In the genomic region with DNA sequence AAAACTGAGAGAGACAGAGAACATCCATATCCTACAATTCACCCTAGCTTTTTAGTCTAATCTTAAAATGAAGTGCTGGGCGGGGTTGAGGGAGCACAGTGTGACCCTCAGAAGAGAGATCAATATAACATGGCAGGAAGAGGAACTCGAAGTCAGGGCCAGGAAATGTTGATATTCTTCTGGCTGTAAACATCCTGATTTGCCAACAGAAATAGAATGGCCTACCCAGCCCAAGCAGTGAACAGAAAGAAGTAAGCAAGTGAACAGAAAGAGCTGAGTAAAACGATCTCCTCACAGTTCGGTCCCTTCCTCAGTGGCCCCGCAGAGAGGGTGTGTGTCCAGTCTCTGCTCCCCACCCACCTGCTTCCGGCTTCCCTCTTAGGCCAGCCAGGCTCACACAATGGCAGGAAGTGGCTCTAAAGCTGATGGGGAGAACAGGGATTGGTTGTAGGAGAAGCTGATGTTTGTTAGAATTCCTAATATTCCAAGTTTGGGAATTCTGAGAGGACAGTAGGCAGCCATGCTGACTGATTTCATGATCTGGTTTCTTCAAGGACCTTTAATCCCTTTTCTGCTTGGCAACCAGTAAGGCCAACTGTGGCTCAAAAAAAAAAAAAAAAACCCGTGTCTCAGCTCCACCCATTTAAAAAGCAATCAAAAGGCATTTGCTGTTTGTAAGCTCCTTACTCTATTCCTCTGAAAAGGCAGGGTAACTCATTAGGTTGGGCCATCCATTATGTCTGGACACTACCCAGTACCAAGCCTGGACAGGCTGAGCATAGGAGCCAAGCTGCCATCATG, we compare ENCODE assay signal across 8 mouse cellular contexts.
DNase-seq lines count a peak whose midpoint lies in the region; ATAC-seq and TF ChIP-seq lines count a peak whose summit lies in the region.

No protein-coding gene starts in this region.

- H3K27ac ChIP-seq in gastrocnemius, adult 2 months, result peak overlapping the region; percentile 84
- H3K27ac ChIP-seq in hindbrain, embryonic 14.5 days, result 0 out of 2 replicates have a peak overlapping the region, but pooled peaks have one; percentile 20
- peak overlapping the region; percentile 53; the same call in 1 of the 2 replicates for H3K27ac ChIP-seq in liver, embryonic 11.5 days (ENCODE audit: low read depth, low read length)

- 73% methylated on average over 7 of the region's 7 CpGs for WGBS in hindbrain, embryonic 14.5 days
- WGBS in liver, embryonic 11.5 days, result 34% methylated on average over 7 of the region's 7 CpGs

- DNase-seq in gastrocnemius, adult 2 months, result peak; percentile 65
- DNase-seq in gastrocnemius, postnatal 4 days (ENCODE audit: low spot score in 2 of 2), result no peak
- no peak for DNase-seq in hindbrain, embryonic 14.5 days (ENCODE audit: low spot score)
- no peak for DNase-seq in liver, embryonic 11.5 days (ENCODE audit: low spot score)
- DNase-seq in skeletal muscle tissue, adult 2 months (ENCODE audit: low read depth, low spot score), result peak; percentile 56
- no peak for DNase-seq in urinary bladder, postnatal 25 days (ENCODE audit: low spot score)

- H3K9me3 ChIP-seq in hindbrain, embryonic 14.5 days (ENCODE audit: control insufficient read depth, low read length), result no peaks in the 10 kb centered on the region
- no peaks in the 10 kb centered on the region for H3K9me3 ChIP-seq in liver, embryonic 11.5 days (ENCODE audit: control insufficient read depth, low read length)

- H3K9ac ChIP-seq in hindbrain, embryonic 14.5 days, result no peak overlapping the region
- H3K9ac ChIP-seq in liver, embryonic 11.5 days (ENCODE audit: low read depth, low read length), result peak overlapping the region; percentile 22

- intact Hi-C loops in gastrocnemius, adult 2 months (cut with DNase I), result loop anchor here (2.0 to 5.0 kb wide), 2 partner anchors 43 to 104 kb away; no protein-coding TSS in a partner anchor

- no peak overlapping the region for H3K4me2 ChIP-seq in hindbrain, embryonic 14.5 days (replicated peaks)
- H3K4me2 ChIP-seq in liver, embryonic 11.5 days, result peak overlapping the region; percentile 5

- TF ChIP-seq CTCF in gastrocnemius, adult 2 months (IDR thresholded peaks at IDR 0.05), result no peak

- ATAC-seq in common myeloid progenitor, adult 5-6 weeks (replicated peaks; ENCODE audit: low read depth, poor library complexity, severe bottlenecking), result peak; percentile 43
- no peak for ATAC-seq in hindbrain, embryonic 14.5 days (ENCODE audit: low FRiP score)
- peak; percentile 53; the same call in 1 of the 2 replicates for ATAC-seq in liver, embryonic 11.5 days (replicated peaks; ENCODE audit: low FRiP score)
- ATAC-seq in erythroblast, adult 5-6 weeks (replicated peaks; ENCODE audit: low FRiP score, poor library complexity, severe bottlenecking), result no peak

- no peaks in the 10 kb centered on the region for H3K4me1 ChIP-seq in hindbrain, embryonic 14.5 days (replicated peaks; ENCODE audit: control insufficient read depth, insufficient read depth, low read length)
- peaks cover 9% of the 10 kb centered on the region for H3K4me1 ChIP-seq in liver, embryonic 11.5 days (replicated peaks; ENCODE audit: control insufficient read depth, insufficient read depth, low read length)

- H3K36me3 ChIP-seq in hindbrain, embryonic 14.5 days (replicated peaks; ENCODE audit: control insufficient read depth, insufficient read depth), result peaks cover 4% of the 10 kb centered on the region; the same call in 1 of the 2 replicates
- H3K36me3 ChIP-seq in liver, embryonic 11.5 days (ENCODE audit: control insufficient read depth, insufficient read depth, low read length), result 0 out of 2 replicates have a peak, but pooled peaks cover 6% of the 10 kb centered on the region

- no peaks in the 10 kb centered on the region for H3K27me3 ChIP-seq in hindbrain, embryonic 14.5 days (ENCODE audit: control insufficient read depth, insufficient read depth, low read length)
- H3K27me3 ChIP-seq in liver, embryonic 11.5 days (replicated peaks; ENCODE audit: control insufficient read depth, insufficient read depth, low read length), result no peaks in the 10 kb centered on the region

- H3K4me3 ChIP-seq in gastrocnemius, adult 2 months, result peak overlapping the region; percentile 60
- no peak overlapping the region for H3K4me3 ChIP-seq in hindbrain, embryonic 14.5 days (replicated peaks; ENCODE audit: low read length)
- H3K4me3 ChIP-seq in liver, embryonic 11.5 days (ENCODE audit: low read depth, low read length), result no peak overlapping the region

Comparison
In these comparisons a context has a peak if more than half of its experiments do, and no peak if none do; other contexts are left out.
1. DNase-seq: peak in gastrocnemius, adult 2 months (single experiment) and skeletal muscle tissue, adult 2 months (single experiment); none in gastrocnemius, postnatal 4 days (0 of 2), hindbrain, embryonic 14.5 days (single experiment), liver, embryonic 11.5 days (single experiment) and urinary bladder, postnatal 25 days (single experiment).
2. H3K27ac ChIP-seq: peak in every context shown above with its lines; median percentile 84 in gastrocnemius, adult 2 months; 53 in liver, embryonic 11.5 days; 20 in hindbrain, embryonic 14.5 days.
3. ATAC-seq: peak in common myeloid progenitor, adult 5-6 weeks (single experiment) and liver, embryonic 11.5 days (single experiment); none in hindbrain, embryonic 14.5 days (single experiment) and erythroblast, adult 5-6 weeks (single experiment).